Mouse (Mus musculus): Measurements from ENCODE around the gene Wasf1.
A peak's percentile ranks its signal among the peaks of the same experiment; 100 is the strongest.

The Wasf1 gene

DNA sequence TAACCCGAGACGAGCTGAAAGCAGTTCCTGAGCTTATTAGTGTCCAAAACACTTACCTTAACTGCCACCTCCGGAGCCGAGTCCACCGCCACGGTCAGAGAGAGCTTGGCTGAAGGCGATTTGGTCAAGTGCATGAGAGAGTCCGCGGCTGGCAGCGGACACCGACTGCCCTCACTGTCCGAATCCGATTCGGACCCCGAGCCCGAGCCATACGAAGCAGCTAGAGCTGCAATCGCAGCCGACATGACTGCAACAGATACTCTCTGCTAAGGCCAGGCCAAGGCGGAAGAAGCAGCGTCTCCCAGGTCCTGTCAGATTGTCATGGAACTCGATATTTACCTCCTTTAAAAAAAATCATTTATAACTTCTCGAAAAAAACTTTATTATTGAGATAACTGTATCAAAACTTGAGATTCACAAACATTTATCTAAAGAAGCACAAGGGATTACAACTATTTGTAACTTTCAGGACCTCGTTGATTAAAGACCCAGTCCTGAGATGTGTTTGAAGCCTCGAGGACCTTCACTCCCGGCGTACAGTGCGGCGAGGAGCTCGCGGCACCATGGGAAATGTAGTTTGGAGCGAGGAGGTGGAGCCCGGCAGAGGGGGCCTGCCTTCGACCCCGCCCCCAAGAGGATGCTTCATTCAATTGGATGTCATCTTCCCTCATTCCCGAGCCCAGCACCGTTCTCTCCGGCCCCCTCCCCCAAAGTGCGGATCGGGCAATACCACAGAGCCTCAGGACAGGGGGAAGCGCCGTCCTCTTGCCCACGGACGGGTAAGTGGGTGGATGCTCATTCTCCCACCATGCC is at the start of gene Wasf1, which contains the start of gene Cdc40:
Gene Wasf1, plus strand, starts transcription at position 645 of the 813 bp plus-strand sequence.
Gene Cdc40, minus strand, starts transcription at position 481 of the 813 bp plus-strand sequence.
- DNase-seq (ENCODE audit: low spot score in 2 of 2), result peak; percentile 86 to 91

DNA sequence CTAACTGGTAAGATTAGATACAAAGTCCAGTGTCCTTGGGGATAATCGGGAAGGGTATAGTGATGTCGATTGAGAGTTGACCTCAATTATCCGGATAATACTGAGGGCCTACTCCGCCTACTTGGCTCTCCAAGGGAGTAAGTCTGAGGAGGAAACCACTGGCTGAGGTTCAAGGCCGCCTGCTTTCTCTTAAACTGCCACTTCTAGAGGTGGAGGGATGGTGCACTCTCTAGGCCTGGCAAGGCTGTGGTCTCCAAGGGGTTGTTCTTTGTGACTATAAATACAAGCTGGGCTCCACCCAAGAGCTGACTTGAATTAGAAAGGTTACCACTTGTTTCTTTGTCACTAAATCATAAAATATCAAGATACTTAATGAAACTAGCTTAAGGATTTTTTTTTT is 43.2 kb upstream of the Wasf1 start:
- DNase-seq (ENCODE audit: low spot score in 2 of 2), result no peak

DNA sequence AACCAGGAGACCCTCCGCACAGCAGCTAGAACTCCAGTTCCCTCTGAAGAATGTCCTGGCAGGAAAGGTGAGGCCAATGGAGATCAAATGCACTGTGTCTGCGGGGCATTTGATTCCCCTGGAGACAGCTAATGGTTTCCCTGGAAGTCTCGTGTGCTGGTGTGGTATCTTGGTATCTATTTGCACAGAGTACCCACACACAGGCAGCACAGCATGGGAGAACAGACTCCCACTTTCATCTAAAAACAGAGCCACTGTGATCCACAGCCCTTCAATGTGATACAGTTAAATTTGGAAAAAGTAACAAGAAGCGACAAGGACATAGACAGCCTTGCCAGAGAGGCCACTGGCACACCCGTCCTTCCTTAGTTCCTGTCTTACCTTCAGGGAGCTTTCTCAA is 39.4 kb upstream of the Wasf1 start:
- no peak for DNase-seq (ENCODE audit: low spot score in 2 of 2)

DNA sequence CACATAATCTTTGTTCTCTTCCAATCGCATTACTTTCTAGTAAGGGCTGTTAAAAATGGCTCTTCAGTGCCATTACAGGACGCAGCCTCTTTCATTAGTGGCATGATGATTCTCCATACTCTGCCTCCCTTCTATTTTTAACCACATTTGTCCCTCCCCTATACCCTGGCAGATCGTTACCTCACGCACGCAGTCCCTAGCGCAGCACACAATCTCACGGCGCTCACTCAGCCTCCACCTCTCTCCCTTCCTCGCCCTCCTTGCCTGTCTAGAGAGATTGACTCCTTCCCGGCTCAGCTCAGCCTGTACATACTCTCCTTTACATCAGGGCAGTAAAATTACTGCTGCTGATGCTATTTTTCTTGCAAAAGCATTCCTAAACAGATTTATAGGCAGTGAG is 38.7 kb upstream of the Wasf1 start:
- DNase-seq (ENCODE audit: low spot score in 2 of 2), result no peak

DNA sequence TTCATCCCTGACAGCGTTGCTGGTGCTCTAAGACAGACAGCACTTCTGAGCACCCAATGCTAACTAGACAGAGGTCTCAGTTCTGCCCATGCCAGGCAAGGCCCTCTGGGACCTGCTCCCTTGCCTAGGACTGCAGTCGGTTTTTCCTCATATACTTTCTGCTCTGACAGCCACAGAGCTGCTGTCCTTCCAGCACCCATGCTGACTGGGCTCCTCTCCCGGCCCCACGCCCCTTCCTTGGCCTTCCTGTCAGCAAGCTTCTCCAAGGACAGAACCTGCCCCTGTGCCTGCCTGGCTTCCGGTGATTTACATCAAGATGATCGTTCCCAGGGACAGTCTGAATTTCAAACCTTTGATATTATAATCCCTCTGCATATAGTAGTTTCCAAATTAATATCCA is 37.6 kb upstream of the Wasf1 start:
- no peak for DNase-seq (ENCODE audit: low spot score in 2 of 2)

DNA sequence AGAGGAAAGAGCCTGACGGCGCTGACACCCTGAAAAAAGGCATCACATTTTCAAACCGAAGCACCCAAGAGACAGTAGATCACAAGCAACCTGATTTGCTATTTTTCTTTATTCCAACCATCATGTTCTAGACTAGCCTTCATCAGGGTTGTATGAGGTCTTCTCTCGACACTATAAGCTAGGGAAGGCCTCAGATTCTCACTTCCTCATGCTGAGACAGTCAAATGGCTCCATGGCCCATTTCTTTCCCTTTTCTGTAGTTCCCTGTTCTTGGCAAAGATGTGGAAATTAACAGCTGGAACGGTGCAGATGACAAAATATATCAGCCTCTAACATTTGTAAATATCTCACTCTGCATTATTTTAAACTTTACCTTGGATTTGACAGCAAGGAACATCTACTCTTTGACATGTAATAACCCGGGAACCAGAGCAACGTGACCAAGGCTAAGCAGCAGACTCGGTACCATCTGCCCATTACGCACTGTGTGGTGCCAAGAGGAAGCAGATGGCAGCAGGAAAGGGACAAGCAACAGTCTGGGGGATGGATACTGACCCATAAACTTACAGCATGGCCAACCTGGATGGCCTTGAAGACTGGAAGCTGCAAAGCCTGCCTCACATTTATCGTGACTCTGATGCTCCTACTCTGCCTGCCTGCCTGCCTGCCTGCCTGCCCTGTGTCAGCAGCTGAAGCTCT is 36.0 kb upstream of the Wasf1 start:
- DNase-seq (ENCODE audit: low spot score in 2 of 2), result no peak

DNA sequence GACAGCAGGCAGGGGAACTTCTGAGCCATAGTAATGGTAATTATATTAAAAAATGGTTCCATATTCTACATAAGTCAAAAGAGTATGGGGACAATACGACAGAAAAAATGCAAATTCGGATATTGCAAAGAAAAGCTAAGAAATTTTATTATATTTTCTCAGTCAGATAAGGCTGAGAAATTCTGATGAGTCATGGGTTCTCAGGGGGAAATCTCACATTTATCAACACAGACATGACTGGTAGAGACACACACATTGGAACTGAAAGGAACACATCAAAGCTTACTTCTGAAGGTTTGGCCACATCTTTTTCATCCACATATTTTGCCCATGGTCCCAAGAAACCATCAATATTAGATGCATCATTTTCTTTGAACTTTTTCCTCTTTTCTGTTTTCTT is 32.6 kb upstream of the Wasf1 start:
- DNase-seq (ENCODE audit: low spot score in 2 of 2), result no peak

DNA sequence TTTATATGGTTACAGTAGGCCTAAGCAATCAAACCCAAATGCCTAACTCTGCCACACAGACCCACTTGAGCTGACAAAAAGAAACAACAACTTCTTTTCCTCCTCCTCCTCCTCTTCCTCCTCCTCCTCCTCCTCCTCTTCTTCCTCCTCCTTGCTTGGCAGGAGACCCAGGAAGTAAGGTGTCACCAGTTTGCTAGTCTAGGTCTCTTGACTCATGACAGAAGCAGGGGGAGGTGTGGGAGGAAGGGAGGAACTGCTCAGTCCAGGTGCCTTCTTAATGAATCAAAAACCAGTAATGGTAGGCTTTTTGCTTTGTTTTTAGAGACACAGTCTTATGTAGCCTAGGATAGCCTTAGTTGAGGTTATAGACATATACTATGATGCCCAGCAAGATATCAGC is 32.1 kb upstream of the Wasf1 start:
- DNase-seq (ENCODE audit: low spot score in 2 of 2), result no peak

DNA sequence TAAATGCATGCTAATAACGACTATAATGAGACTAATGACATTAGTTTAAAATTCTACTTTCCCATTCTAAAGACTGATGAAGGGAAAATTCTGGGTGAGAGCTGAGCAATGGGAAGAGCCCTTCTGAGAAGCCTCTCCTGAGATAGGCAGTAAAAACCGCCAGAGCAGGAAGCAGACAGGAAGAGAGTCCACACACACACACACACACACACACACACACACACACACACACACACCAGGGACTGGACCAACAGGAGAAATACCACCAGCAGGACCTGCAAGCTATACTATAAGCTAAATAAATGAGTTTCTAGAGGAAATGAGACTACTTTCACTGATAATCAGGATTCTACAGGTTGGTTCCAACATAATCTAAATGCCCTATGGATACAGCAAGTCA is 27.7 kb upstream of the Wasf1 start:
- DNase-seq (ENCODE audit: low spot score in 2 of 2), result no peak

DNA sequence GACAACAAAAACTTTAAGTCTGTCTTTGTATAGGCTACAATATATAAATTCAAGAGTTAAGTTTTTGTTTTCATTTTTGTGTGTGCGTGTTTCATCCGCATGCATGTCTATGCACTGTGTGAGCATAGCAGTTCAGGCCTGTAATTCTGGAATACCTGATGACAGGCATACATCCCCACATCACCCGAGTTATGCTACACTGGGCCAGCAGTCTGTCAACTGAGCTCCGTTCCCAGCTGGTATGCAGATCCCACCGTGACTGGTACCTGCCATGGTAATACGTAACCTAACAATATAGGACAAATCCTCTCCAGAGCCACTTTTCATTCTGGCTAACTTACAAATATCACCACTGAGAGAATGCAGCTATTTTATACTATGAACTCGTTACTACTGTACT is 26.6 kb upstream of the Wasf1 start:
- DNase-seq (ENCODE audit: low spot score in 2 of 2), result no peak

DNA sequence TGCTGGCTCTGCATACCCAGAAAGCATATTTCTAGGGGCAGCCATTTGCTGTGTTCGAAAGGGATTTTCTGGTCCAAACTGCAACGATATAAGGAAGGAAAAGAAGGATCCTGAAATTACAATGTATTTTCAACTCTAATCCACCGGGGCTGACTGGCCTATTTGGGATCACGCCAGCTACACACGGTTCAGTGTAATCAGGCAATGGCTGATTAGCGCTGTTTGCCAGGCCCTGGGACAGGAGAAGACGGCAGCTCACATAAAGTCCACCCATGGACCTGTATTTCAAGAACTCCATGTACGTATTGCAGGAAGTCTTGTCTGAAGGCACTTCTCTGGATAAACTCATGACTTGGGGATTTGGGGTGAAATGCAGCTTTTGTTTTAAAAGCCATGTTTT is 25.7 kb upstream of the Wasf1 start:
- no peak for DNase-seq (ENCODE audit: low spot score in 2 of 2)

DNA sequence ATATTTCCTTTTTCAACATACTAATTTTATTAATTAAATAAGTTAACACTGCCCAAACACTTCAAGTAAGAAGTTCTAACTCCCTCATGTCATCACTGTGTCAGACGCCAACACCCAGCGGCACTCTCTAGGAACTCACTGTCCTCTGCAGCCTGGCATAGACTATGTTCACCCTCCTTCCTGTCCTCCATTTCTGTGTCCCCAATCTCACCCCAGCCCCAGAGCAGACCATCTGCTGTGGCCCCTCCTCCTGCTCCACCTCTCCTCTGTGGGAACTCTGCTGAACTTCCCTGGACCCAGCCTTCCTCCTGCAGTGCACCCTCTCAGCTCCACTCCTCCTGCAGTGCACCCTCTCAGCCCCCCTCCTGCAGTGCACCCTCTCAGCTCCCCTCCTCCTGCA is 15.2 kb upstream of the Wasf1 start:
- DNase-seq (ENCODE audit: low spot score in 2 of 2), result no peak

DNA sequence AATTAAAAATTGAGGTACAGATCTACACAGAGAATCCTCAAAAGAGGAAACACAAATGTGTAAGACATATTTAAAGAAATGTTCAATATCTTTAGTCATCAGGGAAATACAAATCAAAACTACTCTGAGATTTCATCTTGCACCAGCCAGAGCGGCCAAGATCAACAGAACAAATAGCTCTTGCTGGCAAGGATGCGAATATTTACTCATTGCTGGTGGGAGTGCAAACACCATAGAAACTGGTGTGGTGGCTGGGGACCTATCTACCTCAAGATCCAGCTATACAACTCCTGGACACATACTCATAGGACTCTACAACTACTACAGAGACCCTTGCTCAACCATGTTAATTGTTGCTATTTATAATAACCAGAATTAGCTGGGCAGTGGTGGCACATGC is 12.0 kb upstream of the Wasf1 start:
- DNase-seq (ENCODE audit: low spot score in 2 of 2), result no peak

DNA sequence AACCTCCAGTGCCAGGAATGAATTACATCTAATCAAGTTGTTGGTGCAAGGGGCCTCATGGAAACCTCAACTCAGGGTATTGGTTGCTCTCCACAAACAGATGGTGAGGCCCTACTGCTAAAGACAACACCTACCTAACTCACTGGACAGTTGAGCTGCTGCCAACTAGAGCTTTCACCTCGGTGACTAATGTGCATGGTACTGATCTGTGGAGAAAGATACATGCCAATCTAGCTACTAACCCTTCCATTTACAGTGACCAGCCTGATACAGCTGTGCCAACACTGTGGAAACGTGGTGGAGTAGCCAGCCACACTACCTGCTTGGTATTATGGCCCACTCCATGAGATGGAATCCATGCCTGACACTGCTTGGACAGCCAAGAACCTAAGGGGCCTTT is 11.2 kb upstream of the Wasf1 start:
- DNase-seq (ENCODE audit: low spot score in 2 of 2), result no peak

DNA sequence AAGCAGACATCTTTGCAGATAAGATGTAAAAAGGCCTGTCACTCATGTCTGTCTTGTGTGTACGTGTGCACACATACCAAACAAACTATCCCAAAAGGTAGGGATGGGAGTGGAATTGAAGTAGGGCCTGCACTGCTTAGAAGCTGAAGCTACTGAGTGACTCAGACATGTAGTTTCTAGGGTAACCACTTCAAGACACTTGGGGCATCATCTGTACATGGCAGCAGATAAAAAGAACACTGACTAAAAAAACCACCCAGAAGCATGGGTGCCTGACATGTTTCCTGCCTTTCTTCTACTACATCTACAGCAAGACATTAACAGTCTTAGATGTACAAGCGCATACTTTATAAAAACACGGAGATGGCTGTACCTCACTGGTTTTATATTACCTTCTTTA is 5.0 kb upstream of the Wasf1 start:
- DNase-seq (ENCODE audit: low spot score in 2 of 2), result no peak

DNA sequence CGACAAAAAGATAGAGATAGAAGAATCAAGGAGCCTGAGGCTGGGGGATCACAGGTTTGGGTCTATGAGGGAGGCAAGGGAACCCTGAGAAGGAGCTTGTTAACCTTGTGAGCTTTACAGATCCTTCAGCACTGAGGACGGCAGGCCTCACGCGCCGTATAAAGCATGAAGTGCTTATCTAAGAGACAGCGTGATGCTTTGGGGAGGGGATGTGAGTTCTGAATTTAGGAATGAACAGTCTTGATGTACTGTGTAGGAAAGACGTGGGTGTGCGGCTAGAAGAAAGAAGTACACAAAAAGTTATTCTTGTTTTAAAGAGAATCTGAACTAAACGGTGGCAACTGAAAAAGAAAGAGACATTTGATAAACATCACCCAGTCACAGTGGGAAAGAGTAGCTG is 3.3 kb upstream of the Wasf1 start:
- DNase-seq (ENCODE audit: low spot score in 2 of 2), result no peak

DNA sequence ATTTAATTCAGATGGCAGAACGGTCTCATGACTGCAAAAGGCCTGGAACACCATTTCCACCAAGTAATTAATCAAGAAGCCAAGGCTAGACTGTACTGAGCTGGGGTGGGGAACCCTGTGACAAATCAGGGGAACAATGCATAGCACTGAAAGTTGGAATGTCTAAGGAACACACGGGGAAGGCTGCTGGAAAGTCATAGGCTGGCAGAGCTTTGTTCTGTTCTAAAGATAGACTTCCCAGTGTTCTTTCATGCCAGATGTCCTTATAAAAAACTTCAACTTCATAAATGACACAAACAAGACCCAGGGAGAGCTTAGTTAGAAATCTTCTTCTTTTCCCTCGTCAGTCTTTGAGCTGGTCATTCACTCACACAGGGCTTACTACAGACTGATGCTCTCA is 2.0 kb upstream of the Wasf1 start:
- no peak for DNase-seq (ENCODE audit: low spot score in 2 of 2)

DNA sequence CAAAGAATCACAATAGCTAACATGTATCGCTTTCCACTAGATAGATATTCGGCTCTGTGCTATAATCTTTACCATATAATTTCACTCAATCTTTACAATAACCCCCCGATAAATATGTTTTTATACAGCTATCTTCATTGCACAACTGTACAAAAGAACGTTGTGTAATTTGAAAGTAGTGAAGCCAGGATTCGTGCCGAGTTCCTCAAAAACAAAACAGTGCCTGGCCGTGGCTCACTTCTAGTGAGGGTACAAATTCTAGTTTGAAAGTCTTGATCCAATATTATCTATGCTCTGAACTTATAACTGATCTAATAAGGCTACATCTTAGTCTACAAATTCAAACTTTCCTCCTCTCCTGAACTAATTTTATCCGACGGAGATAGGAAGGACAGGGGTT is 942 bp upstream of the Wasf1 start:
- no peak for DNase-seq (ENCODE audit: low spot score in 2 of 2)

DNA sequence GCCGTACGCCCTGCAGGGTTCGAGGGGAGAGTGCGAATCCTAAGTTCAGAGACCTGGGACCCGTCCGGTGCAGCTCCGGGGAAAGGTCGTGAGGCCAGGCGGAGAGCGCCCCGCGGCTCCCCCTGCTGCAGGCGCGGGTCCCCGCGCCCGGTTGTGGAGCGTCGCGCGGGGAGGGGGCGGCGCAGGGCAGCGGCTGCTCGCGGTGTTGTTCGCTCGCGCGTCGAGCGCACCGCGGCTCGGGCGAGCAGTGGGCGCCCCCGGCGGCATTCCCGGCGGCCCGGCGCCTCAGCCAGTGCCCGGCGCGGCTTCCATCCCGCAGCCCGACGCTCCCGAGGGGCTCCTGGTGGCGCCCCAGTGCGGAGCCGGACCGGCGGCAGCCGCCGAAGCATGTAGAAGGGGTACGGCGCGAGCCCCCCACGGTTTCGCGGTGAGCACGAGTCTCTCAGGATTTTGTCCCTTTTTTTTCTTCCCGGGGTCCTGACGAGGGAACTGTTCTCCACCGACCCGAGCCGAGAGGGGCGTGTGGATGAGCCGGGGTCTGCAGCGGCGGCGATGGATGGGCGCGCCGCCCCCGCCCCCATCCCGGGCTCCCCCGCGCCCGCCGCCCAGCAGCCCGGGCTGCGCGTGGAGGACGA is 486 bp downstream of the Wasf1 start:
- DNase-seq (ENCODE audit: low spot score in 2 of 2), result peak in 1 of 2 experiments; percentile 69

DNA sequence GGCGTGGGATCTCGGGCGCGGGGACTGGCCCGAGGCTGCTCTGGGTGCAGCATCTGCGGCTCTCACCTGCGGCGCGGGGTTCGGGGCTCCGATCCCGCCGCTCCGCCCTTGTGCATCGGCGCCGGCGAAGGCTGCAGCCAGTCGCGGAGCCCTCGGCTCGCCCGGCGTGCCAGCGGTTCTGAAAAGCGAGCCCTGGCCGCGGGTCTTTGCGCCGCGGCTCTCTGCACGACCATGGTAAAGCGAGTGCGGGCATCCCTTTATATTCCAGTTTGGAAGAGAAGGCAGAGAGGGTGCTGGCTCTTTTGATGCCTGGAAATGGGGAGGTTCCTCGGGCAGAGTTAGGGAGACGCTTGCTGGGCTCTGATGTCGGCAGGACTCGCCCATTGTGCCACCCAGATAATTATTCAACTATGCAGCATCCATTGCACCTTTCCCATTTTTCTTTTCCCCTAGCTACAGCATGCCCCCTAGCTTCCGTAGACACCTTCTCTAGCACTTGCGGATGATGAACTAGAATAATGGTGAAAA is 1.1 kb downstream of the Wasf1 start:
- DNase-seq (ENCODE audit: low spot score in 2 of 2), result peak in 1 of 2 experiments; percentile 66

DNA sequence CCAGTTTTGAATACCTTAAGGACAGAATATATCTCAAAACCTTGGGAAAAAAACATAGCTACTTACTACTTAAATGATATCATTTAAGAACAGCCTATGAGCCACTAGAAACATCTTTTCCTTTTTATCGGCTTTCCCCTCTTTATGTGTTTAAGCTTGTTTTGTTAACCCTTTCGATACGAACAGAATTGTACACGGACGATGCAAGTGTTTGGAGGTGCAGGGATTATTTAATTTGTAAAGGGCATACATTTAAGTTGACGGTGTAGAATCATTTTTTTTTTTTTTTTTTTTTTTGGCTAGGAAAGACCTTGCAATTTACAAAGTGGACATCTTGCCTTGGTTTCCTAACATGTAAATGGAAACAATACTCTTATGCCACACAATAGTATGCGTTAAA is 2.2 kb downstream of the Wasf1 start:
- no peak for DNase-seq (ENCODE audit: low spot score in 2 of 2)

DNA sequence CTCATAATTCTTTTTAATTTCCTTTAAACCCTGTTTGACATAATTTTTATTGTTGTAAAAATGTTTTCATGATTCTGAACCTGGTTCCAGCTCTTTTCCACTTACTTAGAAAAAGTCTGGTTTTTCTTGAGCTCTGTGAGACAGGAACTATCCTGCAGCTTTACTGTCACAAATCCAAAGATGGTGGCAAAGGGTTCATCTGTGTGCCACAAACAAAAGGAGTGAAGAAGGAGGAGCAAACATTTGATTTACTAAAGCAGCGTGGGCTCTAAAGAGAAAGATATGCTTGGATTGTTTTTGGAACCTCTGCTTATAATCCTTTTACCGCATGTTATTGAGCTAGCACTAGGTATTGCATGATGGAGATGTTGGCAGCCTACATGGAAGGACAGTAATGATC is 4.0 kb downstream of the Wasf1 start:
- no peak for DNase-seq (ENCODE audit: low spot score in 2 of 2)

DNA sequence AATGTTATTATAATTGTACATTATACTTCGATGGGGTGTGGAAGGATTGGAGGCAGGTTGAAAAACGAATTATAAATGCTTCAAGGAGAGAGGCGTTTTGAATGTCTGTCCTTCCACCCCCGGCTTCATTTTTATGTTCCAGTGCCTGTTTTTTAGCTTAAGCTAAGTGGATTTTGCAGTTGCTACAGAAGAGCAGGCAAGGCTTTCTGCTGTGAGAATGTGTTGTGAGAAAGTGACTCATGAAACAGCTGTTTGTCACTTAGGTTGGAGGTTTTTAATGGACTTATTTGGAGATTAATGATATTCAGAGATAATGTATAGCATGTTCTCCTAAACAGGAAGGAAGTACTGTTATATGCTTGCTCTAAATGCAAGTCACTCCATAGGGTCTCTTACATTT is 5.9 kb downstream of the Wasf1 start:
- DNase-seq (ENCODE audit: low spot score in 2 of 2), result no peak
